Comparison of ENCODE assay signal across 9 mouse cellular contexts in the genomic region with DNA sequence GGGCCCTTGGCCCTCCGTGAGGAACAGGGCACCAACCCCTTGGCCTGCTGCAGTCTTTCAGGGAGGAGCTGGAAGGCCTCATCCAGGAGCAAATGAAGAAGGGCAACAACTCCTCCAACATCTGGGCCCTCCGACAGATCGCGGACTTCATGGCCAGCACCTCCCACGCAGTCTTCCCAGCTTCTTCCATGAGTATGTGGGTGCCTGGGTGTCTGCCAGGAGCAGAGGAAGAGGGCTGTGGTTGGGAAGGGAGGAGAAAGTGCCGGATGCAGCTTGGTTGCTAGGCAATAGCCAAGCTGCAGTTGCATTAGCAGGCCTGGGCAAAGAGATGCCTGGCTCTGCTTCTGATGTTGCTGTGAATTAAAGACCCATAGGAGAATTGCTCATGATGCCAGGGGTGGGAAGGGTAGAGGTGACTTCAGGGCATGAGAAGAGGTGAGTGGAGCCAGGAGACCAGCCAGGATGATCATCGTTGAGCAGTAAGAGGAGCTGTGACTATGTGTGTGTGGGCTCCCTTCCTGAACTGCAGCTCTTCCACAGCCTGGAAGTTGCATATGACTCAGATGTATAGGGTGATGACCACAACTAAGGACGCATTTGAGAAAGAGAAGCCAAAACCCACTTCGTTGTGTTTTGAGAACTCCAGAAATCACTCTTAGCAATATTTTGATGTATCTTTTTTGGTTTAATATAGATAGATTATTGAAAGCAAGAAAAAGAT. TPM values are rescaled to one million over a fixed set of nuclear protein-coding genes. Genes with fewer than 3 reads are reported as not detected.
DNase-seq lines count a peak whose midpoint lies in the region; TF ChIP-seq lines count a peak whose summit lies in the region.
"Had no signal": no experiment of that assay in that cellular context is flagged by ENCODE, and none has a peak within 500 bp of the region (broad histone marks: within the 10 kb centered on the region; RNA-seq: fewer than 3 reads in every experiment).

No protein-coding gene starts in this region.

- intact Hi-C loops in gastrocnemius, adult 2 months (cut with DNase I) = no loop called here
- intact Hi-C loops in heart, postnatal 10 days (cut with DNase I) = no loop called here
- intact Hi-C loops in left cerebral cortex, postnatal 10 days (cut with DNase I) = loop anchor here (5.0 kb wide), 1 partner anchor 60 kb away; a partner anchor contains a TSS

- no peak overlapping the region for H3K4me3 ChIP-seq in gastrocnemius, adult 2 months

- DNase-seq in gastrocnemius, adult 2 months = peak; percentile 43
- DNase-seq in gastrocnemius, adult 18-20 months (ENCODE audit: low spot score) = no peak
- DNase-seq in adrenal gland, postnatal 10 days = peak; percentile 22
- DNase-seq in heart, postnatal 10 days = peak; percentile 71 to 74
- peak; percentile 87 to 90 for DNase-seq in left cerebral cortex, postnatal 10 days (ENCODE audit: extremely low spot score in 1 of 2, low spot score in 2 of 2)
- DNase-seq in right cerebral cortex, postnatal 36 days (ENCODE audit: low spot score in 2 of 2) = peak; percentile 87 to 93
- DNase-seq in cerebellum, postnatal 14 days = no peak
- no peak for DNase-seq in spleen, postnatal 4 days (ENCODE audit: low spot score in 2 of 2)

- H3K27ac ChIP-seq in gastrocnemius, adult 2 months = no peak overlapping the region
- H3K27ac ChIP-seq: liver, embryonic 14.5 days had no signal

- no peak for TF ChIP-seq CTCF in gastrocnemius, adult 2 months (IDR thresholded peaks at IDR 0.05)

RNA-seq across cellular contexts. Expression of a gene that starts 58.5 kb away (rescaled TPM):
- under 1 TPM in 1 of 2 experiments, not detected in 1; 0.11 TPM for total RNA-seq in gastrocnemius, adult 2 months (2021)
- not detected for total RNA-seq in gastrocnemius, adult 18-20 months (2021)
- 10 to 100 TPM in 1 of 2 experiments, 1 to 10 TPM in 1; 5.3 to 11.8 TPM for total RNA-seq in adrenal gland, postnatal 10 days (2021)
- 1 to 10 TPM; 1.4 to 1.9 TPM for total RNA-seq in heart, postnatal 10 days (2021)
- 100 to 1,000 TPM; 198 to 206 TPM for total RNA-seq in left cerebral cortex, postnatal 10 days (2021)

Comparison
In these comparisons a context has a peak if more than half of its experiments do, and no peak if none do; other contexts are left out.
1. DNase-seq: peak in gastrocnemius, adult 2 months (single experiment), adrenal gland, postnatal 10 days (single experiment), heart, postnatal 10 days (2 of 2), left cerebral cortex, postnatal 10 days (2 of 2) and right cerebral cortex, postnatal 36 days (2 of 2); none in gastrocnemius, adult 18-20 months (single experiment), cerebellum, postnatal 14 days (0 of 2) and spleen, postnatal 4 days (0 of 2).
2. RNA of a gene that starts 58.5 kb away (total RNA-seq): 198 to 206 TPM in left cerebral cortex, postnatal 10 days; 5.3 to 11.8 TPM in adrenal gland, postnatal 10 days, 1.4 to 1.9 TPM in heart, postnatal 10 days, not detected in gastrocnemius, adult 18-20 months and 0.11 TPM in gastrocnemius, adult 2 months; every median in the first group is over 10 times any median in the second.